Mouse (Mus musculus) limb, embryonic 13.5 days (tissue): Measurements from ENCODE around the gene Arl1. TPM values are rescaled to one million over a fixed set of nuclear protein-coding genes. Genes with fewer than 3 reads are reported as not detected.
A peak's percentile ranks its signal among the peaks of the same experiment; 100 is the strongest.

ENCODE experiments used
- ATAC-seq: fragments of 200-750 bp; cut with Nextera tagmentation; 2 replicates; pipeline ENCODE4 v1.8.0; 2017; ENCODE audit warnings: low read depth, moderate number of reproducible peaks, moderate TSS enrichment; ENCODE audit not compliant: low FRiP score
- H3K27ac ChIP-seq: fragments of 300-500 bp; sonication (generic); 2 replicates; pipeline ENCODE4 v1.5.1; 2015; ENCODE audit warnings: inconsistent platforms, mild to moderate bottlenecking, moderate library complexity
- H3K27me3 ChIP-seq: fragments of 300-500 bp; sonication (generic); 2 replicates; pipeline ENCODE4 v1.6.1; 2015; ENCODE audit warnings: mild to moderate bottlenecking, inconsistent platforms
- H3K36me3 ChIP-seq: fragments of 300-500 bp; sonication (generic); 2 replicates; pipeline ENCODE4 v1.6.1; 2015; ENCODE audit warnings: inconsistent platforms, mild to moderate bottlenecking, moderate library complexity
- H3K4me1 ChIP-seq: fragments of 300-500 bp; sonication (generic); 2 replicates; pipeline ENCODE4 v1.6.1; 2015; ENCODE audit warnings: inconsistent platforms
- H3K4me2 ChIP-seq: fragments of 300-500 bp; sonication (generic); replicated peaks from 2 replicates; pipeline ENCODE4 v1.6.1; 2015; ENCODE audit warnings: inconsistent platforms, mild to moderate bottlenecking, moderate library complexity
- H3K4me3 ChIP-seq: fragments of 300-500 bp; sonication (generic); 2 replicates; pipeline ENCODE4 v1.5.1; 2015; ENCODE audit warnings: moderate library complexity, mild to moderate bottlenecking, inconsistent platforms
- H3K9ac ChIP-seq: fragments of 300-500 bp; sonication (generic); 2 replicates; pipeline ENCODE4 v1.6.1; 2015; ENCODE audit warnings: mild to moderate bottlenecking, inconsistent platforms
- H3K9me3 ChIP-seq: fragments of 300-500 bp; sonication (generic); 2 replicates; pipeline ENCODE4 v1.6.1; 2016; ENCODE audit warnings: inconsistent platforms
- WGBS: fragments of 180-500 bp; shearing (Covaris S2); methylation state at CpG from one replicate; pipeline ENCODE4 v1.1.7; 2015; 5-methylcytosine and 5-hydroxymethylcytosine counted together
- polyA plus RNA-seq: library from polyadenylated mRNA; unstranded; fragments of >200 nt; fragmentation: Nextera tagmentation; extraction: Ambion mirVana; gene quantifications from 2 replicates; pipeline ENCODE4 v1.2.1, GENCODE M21; 2015

Gene Arl1
- polyA plus RNA-seq, result 226 and 227 TPM in 2 replicates

DNA sequence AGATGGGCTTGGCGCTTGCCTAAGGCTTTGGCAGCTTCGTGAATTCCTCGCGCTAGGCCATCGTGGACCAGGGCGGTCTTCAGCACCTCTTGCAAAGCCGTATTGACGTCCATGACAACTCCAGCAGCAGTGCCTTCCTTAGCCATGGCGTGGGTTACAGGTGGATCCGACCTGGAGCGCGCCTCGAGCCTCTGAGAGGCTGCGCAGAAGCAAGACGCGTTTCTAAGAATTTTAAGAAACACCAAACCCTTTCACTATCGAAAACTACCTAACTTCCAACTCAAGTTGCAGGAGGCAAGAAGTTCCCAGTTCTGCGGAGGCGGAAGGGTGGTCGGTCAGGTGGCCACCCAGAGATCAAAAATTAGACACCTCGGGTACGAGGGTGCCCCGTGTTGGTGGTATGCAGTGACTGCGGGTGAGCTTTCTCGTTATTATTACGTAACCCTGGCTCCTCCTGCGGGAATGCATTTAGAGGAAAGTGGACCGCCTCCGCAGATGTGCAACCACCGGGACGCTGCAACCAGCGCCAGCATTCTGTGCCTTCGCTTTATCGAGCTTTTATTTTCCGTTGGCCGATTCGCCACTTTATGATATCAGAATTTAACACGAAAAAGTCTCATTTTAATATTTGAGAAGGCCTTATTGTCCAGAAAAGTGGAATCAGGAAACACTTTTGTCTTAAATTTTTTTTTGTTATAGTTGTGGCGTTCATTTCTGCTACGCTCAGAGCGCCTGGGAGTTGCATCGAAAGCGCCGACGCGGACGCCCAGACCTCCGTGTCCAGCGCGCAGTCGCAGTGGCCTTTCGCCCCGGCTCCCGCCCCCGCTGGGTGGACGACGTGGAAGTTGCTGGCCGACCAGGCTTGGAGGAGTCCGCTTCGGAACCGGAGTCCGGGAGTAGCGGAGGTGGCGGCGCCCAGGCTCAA is at the start of gene Arl1:
Gene Arl1 (plus strand): TSS at position 288 of the 925 bp plus-strand sequence.
- Histone ChIP-seq H3K4me2 (peak within 1 kb of the TSS; percentile 89), H3K4me3 (peak within 1 kb of the TSS; percentile 99), H3K36me3 (peaks cover 7% of the 10 kb centered on the region; the same call in 1 of the 2 replicates), H3K27ac (peak within 1 kb of the TSS; percentile 87), H3K9ac (peak within 1 kb of the TSS; percentile 97), H3K4me1 (peaks cover 12% of the 10 kb centered on the region), H3K27me3 (no peaks in the 10 kb centered on the region), H3K9me3 (no peaks in the 10 kb centered on the region)
- peak; percentile 96 for ATAC-seq
- WGBS, result under 1% methylated on average over 65 of the region's 65 CpGs

DNA sequence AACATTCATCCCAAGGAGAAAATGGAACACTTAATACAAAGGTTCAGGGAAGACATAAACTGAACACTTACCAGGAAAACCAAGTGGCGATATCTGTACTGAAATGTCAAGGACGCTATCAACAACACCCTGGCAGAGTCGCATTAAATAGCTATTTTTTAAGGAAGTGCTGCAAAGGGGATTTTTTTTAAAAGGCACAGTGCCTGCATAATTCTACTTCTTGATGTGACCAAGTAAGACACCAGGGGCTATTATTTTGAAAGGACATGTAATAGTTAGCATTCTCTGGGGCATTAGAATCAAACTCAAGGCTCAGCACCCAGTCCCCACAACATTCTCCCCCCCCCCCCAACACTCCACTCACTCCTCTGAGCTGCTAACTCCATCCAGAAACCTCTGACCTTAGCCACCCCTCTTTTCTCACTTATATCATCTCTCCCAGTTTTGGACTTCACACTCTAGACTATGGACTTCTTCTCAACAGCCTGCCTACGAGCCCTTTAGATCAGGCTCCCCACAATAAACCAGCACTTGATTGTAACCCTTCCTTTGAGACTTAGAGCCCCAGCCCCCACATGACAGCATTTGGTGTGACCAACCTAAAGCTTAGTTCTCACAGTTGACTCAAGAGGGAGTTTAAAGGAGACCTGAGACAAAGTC is 47.6 kb upstream of the Arl1 start:
- Histone ChIP-seq H3K27me3 (no peaks in the 10 kb centered on the region), H3K9me3 (no peaks in the 10 kb centered on the region), H3K4me2 (no peak overlapping the region), H3K27ac (no peak overlapping the region), H3K4me1 (no peaks in the 10 kb centered on the region), H3K36me3 (no peaks in the 10 kb centered on the region), H3K4me3 (no peak overlapping the region), H3K9ac (no peak overlapping the region)
- ATAC-seq, result no peak
- 82% methylated on average over 4 of the region's 4 CpGs for WGBS

DNA sequence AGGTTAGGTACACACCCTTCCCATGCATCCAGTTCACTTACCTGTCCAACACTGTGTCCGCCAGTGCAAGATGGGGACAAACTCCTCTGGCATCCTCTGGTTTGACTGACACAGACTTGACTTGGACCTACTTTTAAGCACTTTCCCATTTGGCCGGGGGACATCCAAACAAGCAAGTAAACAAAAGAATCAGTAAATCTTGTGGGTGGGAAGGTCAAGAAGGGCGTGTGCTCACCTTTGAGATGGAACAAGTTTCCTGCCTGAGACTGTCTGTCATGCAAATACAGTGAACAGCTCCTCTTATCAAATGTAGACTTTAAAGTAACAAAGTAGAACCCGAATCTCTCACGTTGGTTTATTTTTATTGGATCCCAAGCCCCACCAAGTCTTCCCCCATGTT is 45.7 kb upstream of the Arl1 start, which contains the start of gene Spic:
Gene Spic (minus strand): TSS at position 91 of the 400 bp plus-strand sequence.
- WGBS, result 71% methylated on average over 5 of the region's 5 CpGs
- ATAC-seq, result no peak
- no peaks in the 10 kb centered on the region for H3K36me3 ChIP-seq

GRCm38 (mm10) chr10:88700938-88701337 is 29.7 kb upstream of the Arl1 start:
- Histone ChIP-seq H3K4me1 (no peaks in the 10 kb centered on the region), H3K4me3 (no peak overlapping the region), H3K27ac (no peak overlapping the region), H3K4me2 (no peak overlapping the region), H3K9me3 (no peaks in the 10 kb centered on the region), H3K36me3 (no peaks in the 10 kb centered on the region), H3K27me3 (no peaks in the 10 kb centered on the region), H3K9ac (no peak overlapping the region)
- WGBS, result 77% methylated on average over 6 of the region's 6 CpGs
- no peak for ATAC-seq

More for the DNA sequence above, 45.7 kb upstream of the Arl1 start, which contains the start of gene Spic:
- Histone ChIP-seq H3K4me2 (no peak within 1 kb of the TSS), H3K4me3 (no peak within 1 kb of the TSS), H3K4me1 (no peaks in the 10 kb centered on the region), H3K9ac (no peak within 1 kb of the TSS), H3K27ac (no peak within 1 kb of the TSS), H3K27me3 (no peaks in the 10 kb centered on the region), H3K9me3 (no peaks in the 10 kb centered on the region)

- no peaks in the 10 kb centered on the region for H3K9me3 ChIP-seq
- 69% methylated on average over 10 of the region's 10 CpGs for WGBS
- H3K4me2 ChIP-seq, result no peak overlapping the region
- no peaks in the 10 kb centered on the region for H3K27me3 ChIP-seq
- H3K27ac ChIP-seq, result no peak overlapping the region
- H3K9ac ChIP-seq, result no peak overlapping the region
- ATAC-seq, result no peak
- H3K4me1 ChIP-seq, result no peaks in the 10 kb centered on the region
- no peak overlapping the region for H3K4me3 ChIP-seq
- H3K36me3 ChIP-seq, result no peaks in the 10 kb centered on the region
These were observed 21.8 kb upstream of the Arl1 start for GRCm38 (mm10) chr10:88708671-88709523.

DNA sequence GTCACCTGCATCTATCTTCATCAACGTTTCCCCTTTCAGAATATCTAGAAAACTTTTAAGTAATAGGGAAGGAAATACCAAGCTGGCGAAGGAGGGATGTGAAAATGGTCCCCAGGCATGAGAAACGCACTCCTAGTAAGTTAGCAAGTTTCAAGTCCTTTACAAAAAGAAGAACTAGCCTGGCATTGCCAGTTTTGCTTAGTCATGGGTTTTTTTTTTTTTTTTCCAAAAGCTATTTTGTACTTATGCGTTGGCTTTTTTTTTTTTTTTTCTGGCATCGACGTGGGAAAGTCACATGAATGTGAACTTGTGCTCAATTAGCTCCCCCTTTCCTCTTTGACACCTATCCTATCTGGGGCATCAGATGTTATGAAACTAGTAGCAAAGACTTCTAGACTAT is 18.3 kb upstream of the Arl1 start:
- no peaks in the 10 kb centered on the region for H3K27me3 ChIP-seq
- no peak overlapping the region for H3K4me2 ChIP-seq
- H3K4me3 ChIP-seq, result no peak overlapping the region
- no peak overlapping the region for H3K9ac ChIP-seq
- H3K36me3 ChIP-seq, result no peaks in the 10 kb centered on the region
- no peak overlapping the region for H3K27ac ChIP-seq
- WGBS, result 80% methylated on average over 6 of the region's 6 CpGs
- H3K9me3 ChIP-seq, result no peaks in the 10 kb centered on the region
- no peak for ATAC-seq
- H3K4me1 ChIP-seq, result no peaks in the 10 kb centered on the region

DNA sequence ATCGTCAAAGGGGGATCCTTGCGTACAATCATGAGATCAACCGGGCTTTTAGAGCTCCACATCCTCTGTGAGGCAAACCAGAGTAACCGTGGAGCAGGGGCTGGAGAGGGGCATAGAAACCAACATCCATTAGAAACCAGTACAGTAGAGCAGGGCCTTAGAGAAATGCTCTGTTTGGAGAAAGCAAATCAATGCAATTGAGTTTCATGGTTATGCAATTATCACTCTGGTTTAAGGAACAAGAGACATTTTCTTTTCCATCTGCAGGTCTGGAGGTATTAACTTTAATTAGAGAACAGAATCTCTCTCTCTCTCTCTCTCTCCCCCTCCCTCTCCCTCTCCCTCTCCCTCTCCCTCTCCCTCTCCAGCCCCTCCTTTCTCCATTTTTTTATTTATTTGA is 15.9 kb upstream of the Arl1 start:
- Histone ChIP-seq H3K4me1 (no peaks in the 10 kb centered on the region), H3K27me3 (no peaks in the 10 kb centered on the region), H3K4me2 (no peak overlapping the region), H3K9me3 (no peaks in the 10 kb centered on the region), H3K36me3 (no peaks in the 10 kb centered on the region), H3K9ac (no peak overlapping the region), H3K4me3 (no peak overlapping the region), H3K27ac (no peak overlapping the region)
- no peak for ATAC-seq
- 80% methylated on average over 4 of the region's 4 CpGs for WGBS

GRCm38 (mm10) chr10:88715621-88716020 is 15.0 kb upstream of the Arl1 start:
- Histone ChIP-seq H3K27ac (no peak overlapping the region), H3K9ac (no peak overlapping the region), H3K9me3 (no peaks in the 10 kb centered on the region), H3K4me1 (no peaks in the 10 kb centered on the region), H3K36me3 (no peaks in the 10 kb centered on the region), H3K27me3 (no peaks in the 10 kb centered on the region), H3K4me2 (no peak overlapping the region), H3K4me3 (no peak overlapping the region)
- ATAC-seq, result no peak
- 79% methylated on average over 6 of the region's 6 CpGs for WGBS

- no peaks in the 10 kb centered on the region for H3K36me3 ChIP-seq
- ATAC-seq, result no peak
- H3K4me1 ChIP-seq, result no peaks in the 10 kb centered on the region
- H3K4me2 ChIP-seq, result no peak overlapping the region
- 50% methylated on average over 13 of the region's 13 CpGs for WGBS
- no peak overlapping the region for H3K27ac ChIP-seq
- H3K9ac ChIP-seq, result no peak overlapping the region
- no peaks in the 10 kb centered on the region for H3K9me3 ChIP-seq
- no peaks in the 10 kb centered on the region for H3K27me3 ChIP-seq
- H3K4me3 ChIP-seq, result no peak overlapping the region
These were observed 13.5 kb upstream of the Arl1 start for GRCm38 (mm10) chr10:88716986-88717755.

DNA sequence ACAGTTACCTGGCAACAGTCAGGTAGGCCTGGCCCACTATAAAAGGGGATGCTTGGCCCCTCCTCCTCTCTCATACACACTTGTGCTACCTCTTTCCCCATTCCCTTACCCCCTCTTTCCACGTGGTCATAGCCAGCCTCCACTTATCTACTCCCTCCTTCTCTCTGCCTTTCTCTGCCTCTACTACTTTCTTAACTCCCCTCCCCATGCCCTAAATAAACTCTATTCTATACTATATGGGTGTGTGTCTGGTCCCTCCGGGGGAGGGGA is 13.0 kb upstream of the Arl1 start:
- Histone ChIP-seq H3K9me3 (no peaks in the 10 kb centered on the region), H3K36me3 (no peaks in the 10 kb centered on the region), H3K4me2 (no peak overlapping the region), H3K27me3 (no peaks in the 10 kb centered on the region), H3K4me3 (no peak overlapping the region), H3K4me1 (no peaks in the 10 kb centered on the region), H3K9ac (no peak overlapping the region), H3K27ac (no peak overlapping the region)
- no peak for ATAC-seq
- WGBS, result 42% methylated on average over 2 of the region's 2 CpGs

- no peak overlapping the region for H3K27ac ChIP-seq
- WGBS, result 87% methylated on average over 1 of the region's 1 CpGs
- no peaks in the 10 kb centered on the region for H3K9me3 ChIP-seq
- H3K9ac ChIP-seq, result no peak overlapping the region
- no peak for ATAC-seq
- no peaks in the 10 kb centered on the region for H3K4me1 ChIP-seq
- H3K4me3 ChIP-seq, result no peak overlapping the region
- H3K4me2 ChIP-seq, result no peak overlapping the region
- H3K36me3 ChIP-seq, result no peaks in the 10 kb centered on the region
- H3K27me3 ChIP-seq, result no peaks in the 10 kb centered on the region
These were observed 11.0 kb upstream of the Arl1 start for GRCm38 (mm10) chr10:88719618-88720017.
